Mouse (Mus musculus) heart, adult 11 months (tissue): ENCODE data around the gene Piezo1.
"Not testable (repeated sequence)": the region's sequence is repeated elsewhere in the genome, so short reads cannot be mapped to it uniquely, and the experiment has no call there.

Experiments
- DNase-seq: peaks from one replicate; pipeline ENCODE4 v3.0.0; 2022

Piezo1 gene

DNA sequence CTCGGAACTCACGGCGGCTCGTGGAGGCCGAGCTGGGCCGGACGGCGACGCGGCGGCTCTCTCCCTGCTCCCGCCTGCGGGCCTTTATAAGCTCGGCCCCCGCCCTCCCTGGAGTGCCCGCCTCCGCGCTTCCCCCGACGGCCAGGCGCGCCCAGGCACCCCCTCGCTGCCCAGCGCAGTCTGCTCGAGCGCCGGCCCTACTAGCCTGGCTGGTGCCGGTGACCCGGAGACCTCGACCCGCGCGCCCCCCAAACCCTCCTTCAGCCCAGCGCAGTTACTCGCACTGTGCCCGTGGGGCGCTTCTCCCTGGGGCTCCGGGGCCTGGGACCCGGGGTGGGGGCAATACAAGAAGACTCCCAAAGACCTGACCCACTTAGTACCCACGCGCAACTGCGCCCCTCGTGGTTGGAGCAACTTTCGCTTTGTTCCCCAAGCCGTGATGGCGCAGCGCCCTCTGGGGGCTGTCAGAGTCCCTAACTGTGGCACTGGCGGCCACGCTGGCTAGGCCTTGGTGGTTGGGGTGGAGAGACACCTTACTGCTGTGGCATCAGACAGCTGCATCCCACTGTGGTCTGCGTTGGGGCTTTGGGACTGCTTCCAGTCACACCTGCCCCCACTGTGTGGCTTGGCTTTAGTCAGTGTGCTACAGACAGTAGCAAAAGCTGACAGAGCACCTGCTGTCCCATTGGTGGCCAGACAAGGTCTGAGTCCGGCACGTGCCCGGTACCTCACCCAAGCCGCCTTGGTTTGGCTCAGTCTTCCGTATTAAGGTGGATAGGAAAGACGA is at the start of gene Piezo1:
Gene Piezo1, minus strand, starts transcription at position 65 of the 787 bp plus-strand sequence.
- DNase-seq = peak; percentile 99

- DNase-seq = no peak
Measured at GRCm38 (mm10) chr8:122600666-122601065, 49.5 kb upstream of the Piezo1 start.

DNA sequence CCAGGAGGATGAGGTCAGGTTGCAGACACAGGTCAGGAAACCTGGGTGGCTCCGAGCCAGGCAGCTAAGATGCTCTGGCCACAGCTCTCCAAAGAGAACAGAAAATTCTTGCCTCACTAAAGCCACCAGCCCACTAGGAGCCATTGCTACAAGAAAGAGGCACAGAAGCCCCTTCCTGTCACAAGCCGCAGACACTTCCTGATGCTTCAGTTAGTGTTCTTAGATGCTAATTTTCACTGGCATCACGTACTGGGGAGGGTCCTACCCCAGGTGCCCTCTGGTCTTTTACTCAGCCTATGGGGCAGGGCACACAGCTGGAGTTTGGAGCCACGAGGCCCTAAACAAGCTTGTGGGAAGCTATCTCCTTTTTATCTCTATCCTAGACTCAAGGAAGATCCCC is 44.9 kb upstream of the Piezo1 start:
- DNase-seq = no peak

DNA sequence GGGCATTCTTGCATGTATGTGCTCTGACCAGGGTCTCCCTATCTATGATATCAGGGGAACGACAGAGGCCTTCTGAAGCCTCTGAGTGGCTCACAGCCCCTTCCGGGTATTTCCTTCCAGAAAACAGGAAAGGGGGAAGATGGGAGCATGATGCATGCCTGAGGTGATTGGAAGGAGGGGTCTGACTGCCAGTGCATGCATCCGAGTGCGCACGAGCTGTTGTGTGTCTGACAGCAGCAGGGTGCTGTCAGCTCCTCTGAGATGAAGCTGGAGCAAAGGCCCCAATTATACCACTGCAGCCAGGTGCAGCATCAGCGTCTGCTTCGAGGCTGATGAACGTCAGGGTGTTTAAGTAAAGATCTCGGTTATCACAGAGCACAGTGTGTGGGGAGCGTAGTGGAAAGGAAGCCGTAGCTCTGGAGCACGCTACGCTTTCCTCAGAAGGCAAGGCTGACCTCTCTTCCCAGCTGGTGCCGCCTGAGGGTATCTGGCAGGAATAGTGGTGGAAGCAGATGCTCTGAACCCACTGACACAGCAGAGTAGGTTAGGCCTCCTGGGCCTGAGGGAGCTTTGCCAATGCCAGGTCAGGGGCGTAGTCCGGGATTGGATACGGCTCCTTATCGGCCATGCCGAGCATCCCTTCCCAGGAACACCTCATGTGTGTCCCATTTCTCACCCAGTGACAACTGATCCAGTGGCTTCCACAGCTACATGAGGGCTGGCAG is 42.8 kb upstream of the Piezo1 start:
- no peak for DNase-seq

- no peak for DNase-seq
Measured at GRCm38 (mm10) chr8:122593240-122593639, 42.1 kb upstream of the Piezo1 start.

GRCm38 (mm10) chr8:122586749-122587148 is 35.6 kb upstream of the Piezo1 start:
- DNase-seq = no peak

DNA sequence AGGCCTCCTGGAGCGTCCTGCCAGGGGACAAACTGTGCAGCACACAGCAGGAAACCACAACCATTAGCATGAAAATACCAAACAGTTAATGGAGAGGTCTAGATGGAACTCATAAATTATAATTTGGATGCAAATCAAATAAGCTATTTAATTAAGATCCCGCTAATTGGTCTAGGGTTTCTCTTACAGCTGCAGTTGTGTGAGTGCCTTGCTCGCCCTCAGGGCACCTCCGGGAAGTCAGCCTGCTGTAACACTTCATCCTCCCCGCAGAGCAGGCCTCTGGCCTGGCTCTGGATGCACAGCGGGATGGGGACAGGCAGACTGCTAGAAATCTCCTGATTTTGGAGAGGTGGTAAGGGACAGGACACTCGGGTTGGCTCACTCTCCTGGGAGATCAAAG is 35.0 kb upstream of the Piezo1 start:
- no peak for DNase-seq

DNA sequence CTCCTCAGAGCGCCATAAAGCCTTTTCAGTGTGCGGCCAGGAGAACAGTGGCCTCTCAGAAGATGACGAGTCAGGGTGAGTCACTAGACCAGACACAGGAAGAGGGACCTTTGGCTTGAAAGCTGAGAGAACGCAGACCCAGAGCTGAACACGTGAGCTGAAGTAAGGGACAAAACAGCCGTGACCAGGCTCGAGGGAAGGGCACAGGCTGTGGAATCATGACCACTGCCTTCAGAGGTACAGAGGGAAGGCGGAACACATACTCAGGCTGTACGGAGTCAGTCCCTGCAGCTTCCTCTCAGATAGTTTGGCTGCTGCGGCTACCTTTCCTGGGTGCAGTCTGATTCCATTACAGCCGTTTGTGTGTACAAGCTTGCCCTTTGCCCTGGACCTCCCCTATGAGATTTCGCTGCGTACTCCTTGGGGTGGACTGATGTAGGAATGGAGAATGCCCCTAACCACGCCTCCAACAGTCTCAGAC is 34.3 kb upstream of the Piezo1 start:
- DNase-seq = no peak

DNA sequence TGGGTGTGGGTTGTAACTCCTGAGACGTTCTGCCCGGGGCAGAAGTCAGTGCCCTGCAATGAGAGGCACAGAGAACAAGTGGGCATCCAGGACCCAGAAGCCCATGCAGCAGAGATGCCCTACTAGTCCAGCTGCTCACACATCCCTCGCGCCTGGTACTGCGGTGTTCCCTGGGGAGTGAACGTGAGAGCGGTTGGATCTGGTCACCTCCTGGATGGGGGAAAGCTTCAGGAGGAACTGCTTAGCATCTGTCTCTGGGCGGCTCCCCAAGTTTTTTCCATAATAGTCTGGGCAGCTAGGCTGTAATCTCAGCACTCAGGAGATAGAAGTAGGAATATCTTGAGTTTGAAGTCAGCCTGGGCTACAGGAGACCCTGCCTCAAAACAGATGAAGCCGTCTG is 33.9 kb upstream of the Piezo1 start:
- no peak for DNase-seq

DNA sequence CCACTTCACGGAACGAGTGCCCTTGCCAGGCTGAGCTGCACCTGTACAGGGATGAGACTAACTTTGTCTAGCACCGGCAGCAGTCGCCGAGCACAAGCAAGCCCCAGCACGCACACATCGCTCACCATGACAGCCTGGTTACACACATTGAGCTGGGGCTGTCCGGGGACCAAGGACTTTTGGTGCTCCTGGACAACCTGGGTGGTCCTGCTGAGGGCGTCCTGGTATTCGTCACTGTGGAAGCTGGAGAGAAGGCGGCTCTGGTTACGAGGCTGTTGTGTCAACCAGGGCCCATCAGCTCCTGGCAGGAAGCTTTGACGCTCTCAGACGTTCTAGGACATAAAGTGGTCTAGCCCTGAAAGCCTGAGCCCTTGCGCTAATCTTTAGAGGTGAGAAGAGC is 29.8 kb upstream of the Piezo1 start:
- DNase-seq = no peak

GRCm38 (mm10) chr8:122579196-122579595 is 28.1 kb upstream of the Piezo1 start:
- DNase-seq = no peak

DNA sequence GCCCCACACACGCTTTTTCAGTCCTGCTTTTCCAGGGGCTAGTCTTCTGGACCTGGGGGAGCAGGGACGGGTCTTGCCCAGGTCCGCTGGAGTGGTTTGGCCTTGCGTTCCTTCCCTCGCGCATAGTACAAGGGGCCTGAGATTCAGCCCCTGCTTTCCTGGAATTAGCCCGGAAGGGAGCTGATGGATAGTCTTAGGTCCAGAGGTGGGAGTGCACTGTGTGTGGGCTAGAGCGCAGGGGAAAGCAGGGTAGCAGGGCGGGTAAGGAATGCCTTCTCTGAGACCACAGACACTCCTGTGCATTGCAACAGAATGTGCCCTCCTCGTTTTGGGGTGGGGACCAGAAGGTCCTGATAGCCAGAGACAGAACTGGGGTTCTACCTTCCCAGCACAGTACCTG is 26.0 kb upstream of the Piezo1 start:
- no peak for DNase-seq

- DNase-seq = peak; percentile 99
Measured at GRCm38 (mm10) chr8:122576648-122577022, 25.5 kb upstream of the Piezo1 start, which contains the start of gene Aprt. Gene Aprt (minus strand): TSS chr8:122576909.

DNA sequence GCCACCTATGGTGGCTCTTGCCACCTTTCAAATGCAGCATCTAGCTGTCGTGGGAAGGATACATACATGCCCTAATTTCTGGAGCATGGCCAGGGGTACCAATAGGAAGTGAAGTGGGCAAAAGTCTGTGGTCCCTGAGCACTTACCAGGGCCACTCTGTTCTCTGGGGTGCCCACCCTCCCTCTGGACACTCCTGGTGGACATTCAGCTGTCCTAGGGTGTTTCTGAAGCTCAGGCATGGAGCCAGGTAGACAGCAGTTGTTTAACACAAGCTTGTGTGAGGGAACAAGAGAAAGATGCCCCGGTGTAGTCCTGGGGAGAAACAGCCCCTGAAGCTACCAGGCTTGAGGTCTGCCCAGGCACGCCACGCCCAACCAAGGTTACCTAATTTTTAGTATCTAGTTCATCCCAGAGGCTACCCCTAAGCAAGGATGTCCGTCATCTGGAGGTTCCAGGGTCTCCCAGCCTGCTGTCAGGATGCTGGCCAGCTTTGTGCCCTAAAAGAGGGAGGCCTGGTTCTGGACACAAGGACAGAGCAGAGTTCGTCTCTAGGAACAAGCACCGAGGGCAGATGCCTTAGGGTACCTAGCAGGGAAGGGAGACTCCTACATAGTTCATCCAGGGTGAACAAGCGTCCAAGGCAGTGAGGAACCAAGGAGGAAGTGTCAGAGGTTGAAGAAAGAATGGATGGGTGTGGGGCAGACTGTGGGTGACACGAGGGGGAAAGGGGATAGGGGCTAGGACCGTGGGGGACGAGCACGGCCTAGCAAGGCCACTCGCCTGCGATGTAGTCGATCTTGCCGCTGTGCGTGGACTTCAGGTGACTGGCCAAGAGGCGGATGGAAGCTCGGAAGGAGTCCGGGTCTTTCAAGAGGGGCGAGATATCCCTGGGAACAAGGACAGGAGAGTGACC is 24.9 kb upstream of the Piezo1 start:
- peak; percentile 94 for DNase-seq

- peak; percentile 94 for DNase-seq
Measured at GRCm38 (mm10) chr8:122575286-122575685, 24.2 kb upstream of the Piezo1 start.

DNA sequence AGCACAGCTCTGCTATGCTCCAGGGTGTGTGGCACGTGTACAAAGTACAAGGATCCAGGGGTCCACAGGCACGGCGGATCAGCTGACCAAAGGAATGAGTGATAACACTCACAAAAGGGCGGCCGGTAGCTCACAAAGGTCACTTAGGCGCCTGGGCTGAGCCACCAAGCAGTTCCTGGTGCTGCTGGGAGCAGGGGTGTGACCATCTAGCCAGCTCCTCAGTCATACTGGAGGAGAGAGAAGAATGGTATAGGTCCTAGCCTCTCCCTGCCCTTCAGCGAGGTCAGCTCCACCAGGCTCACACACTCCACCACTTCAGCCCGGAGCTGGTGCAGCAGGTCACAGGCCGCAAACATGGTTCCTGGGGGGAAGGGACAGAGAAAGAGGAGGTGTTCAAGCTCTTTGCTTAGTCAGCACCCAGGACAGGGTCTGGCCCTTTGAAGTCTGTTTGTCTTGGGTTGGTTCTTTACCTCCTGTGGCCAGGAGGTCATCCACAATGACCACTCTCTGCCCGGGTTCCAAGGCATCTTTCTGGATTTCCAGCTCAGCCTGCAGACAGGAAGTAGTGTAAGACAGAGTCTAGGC is 23.6 kb upstream of the Piezo1 start:
- DNase-seq = no peak

DNA sequence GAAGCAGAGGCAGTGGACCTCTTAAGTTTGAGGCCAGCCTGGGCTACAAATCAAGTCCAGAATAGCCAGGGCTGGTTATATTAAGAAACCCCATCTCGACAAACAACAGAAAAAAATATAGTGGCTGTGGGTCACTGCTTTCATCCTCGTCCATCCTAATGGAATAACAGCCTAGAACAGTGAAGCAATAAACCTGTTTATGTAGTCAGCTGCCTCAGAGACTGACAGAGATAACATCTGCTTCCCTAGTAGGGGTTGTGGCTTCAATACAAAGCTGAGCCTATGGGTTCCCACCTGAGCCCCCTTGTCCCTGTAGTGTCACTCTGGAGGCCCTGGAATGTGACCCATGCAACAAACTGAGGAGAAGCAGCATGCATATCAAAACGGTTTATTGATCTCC is 23.1 kb upstream of the Piezo1 start:
- DNase-seq = no peak

- no peak for DNase-seq
Measured at GRCm38 (mm10) chr8:122573577-122573976, 22.4 kb upstream of the Piezo1 start.

GRCm38 (mm10) chr8:122573176-122573575 is 22.0 kb upstream of the Piezo1 start:
- not testable (repeated sequence) for DNase-seq

DNA sequence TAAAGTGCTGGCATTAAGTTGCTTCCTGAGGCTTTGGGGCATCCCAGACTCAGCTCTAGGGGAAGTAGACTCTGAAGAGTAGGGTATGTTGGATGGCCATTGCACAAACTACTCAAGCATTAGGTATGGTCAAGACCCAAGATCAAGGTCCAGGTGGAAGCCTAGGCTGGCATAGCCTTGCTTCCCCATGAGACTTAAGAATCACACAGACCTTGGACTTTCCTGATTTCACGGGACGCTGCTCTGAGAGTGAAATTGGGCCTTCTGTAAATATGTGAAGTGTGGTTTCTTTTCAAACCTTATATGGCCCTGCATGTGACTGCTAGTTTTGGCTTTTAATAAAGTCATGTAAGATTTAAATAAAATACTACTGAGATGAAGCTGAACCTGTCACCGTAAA is 21.6 kb upstream of the Piezo1 start:
- no peak for DNase-seq

DNA sequence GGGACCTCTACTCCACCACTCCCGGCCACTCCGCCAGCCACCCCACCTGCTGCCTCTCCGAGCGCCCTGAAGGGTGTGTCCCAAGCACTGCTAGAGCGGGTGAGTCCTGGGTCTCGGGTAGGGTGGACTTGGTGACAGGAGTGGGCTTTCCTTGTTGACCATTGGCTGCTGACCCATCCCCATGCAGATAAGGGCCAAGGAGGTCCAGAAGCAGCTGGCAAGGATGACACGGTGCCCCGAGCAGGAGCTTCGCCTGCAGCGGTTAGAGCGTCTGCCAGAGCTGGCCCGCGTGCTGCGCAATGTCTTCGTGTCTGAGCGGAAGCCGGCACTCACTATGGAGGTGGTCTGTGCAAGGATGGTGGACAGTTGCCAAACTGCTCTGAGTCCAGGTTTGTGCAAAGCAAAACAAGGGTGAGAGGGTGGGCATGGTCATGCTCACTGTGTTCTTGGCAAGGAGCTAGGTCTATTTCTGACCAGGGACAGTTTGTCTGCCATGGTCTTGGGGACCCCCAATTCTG is 20.7 kb upstream of the Piezo1 start:
- peak; percentile 91 for DNase-seq

DNA sequence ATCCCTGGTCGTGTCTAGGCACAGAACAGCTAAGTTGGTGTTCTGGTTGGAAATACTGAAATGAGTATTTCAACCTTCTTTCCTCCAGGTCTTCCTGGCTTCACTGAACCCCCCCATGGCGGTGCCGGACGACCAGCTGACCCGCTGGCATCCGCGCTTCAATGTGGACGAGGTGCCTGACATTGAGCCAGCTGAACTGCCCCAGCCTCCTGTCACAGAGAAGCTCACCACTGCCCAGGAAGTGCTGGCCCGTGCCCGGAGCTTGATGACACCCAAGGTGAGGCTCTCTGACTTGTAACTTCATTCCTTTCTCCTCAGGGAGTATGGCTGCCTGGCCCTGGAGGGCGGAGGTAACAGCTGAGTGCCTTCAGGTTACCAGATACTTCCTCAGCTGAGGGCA is 20.0 kb upstream of the Piezo1 start:
- no peak for DNase-seq

DNA sequence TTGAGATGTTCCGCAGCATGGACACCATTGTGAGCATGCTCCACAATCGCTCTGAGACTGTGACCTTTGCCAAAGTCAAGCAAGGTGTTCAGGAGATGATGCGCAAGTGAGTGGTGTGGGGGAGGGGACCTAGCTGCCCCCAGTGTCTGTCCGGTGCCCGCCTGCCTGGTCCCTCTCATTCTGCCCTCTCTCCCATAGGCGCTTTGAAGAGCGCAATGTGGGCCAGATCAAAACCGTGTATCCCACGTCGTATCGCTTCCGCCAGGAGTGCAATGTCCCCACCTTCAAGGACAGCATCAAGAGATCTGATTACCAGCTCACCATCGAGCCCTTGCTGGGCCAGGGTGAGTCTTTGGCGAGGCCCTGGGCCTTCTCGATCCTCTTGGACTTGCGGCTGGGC is 18.9 kb upstream of the Piezo1 start:
- peak; percentile 91 for DNase-seq
